Mouse (Mus musculus): Measurements from ENCODE around the gene Hist1h2bg. TPM values are rescaled to one million over a fixed set of nuclear protein-coding genes. Genes with fewer than 3 reads are reported as not detected.

Hist1h2bg gene
- 2.6 and 5.2 TPM in 2 replicates for polyA plus RNA-seq (2015; fragmentation: Nextera tagmentation; extraction: Ambion mirVana)

GRCm38 (mm10) chr13:23571022-23571503 lies at the start of gene Hist1h2bg, which contains the start of gene Hist1h2ae:
TSS of gene Hist1h2bg (plus strand) at chr13:23571396.
TSS of gene Hist1h2ae (minus strand) at chr13:23571220.

GRCm38 (mm10) chr13:23530901-23531875 lies 40.0 kb upstream of the Hist1h2bg start, which contains the start of gene Hist1h4h:
TSS of gene Hist1h4h (plus strand) at chr13:23531050.

GRCm38 (mm10) chr13:23533560-23534367 lies 37.4 kb upstream of the Hist1h2bg start, which contains the start of gene Hist1h2af:
TSS of gene Hist1h2af (plus strand) at chr13:23533906.

GRCm38 (mm10) chr13:23535137-23536075 lies 35.8 kb upstream of the Hist1h2bg start, which contains the start of gene Hist1h3g:
TSS of gene Hist1h3g (plus strand) at chr13:23535422.

GRCm38 (mm10) chr13:23542999-23543607 lies 28.1 kb upstream of the Hist1h2bg start, which contains the start of gene Hist1h2bh:
TSS of gene Hist1h2bh (minus strand) at chr13:23543392.

GRCm38 (mm10) chr13:23543965-23544786 lies 27.0 kb upstream of the Hist1h2bg start, which contains the start of gene Hist1h3f:
TSS of gene Hist1h3f (plus strand) at chr13:23544052.

GRCm38 (mm10) chr13:23551146-23551834 lies 19.9 kb upstream of the Hist1h2bg start, which contains the start of gene Hist1h4f:
TSS of gene Hist1h4f (minus strand) at chr13:23551648.

GRCm38 (mm10) chr13:23552962-23553361 lies 18.2 kb upstream of the Hist1h2bg start, which contains the start of gene Hist1h1d:
TSS of gene Hist1h1d (plus strand) at chr13:23553262.

GRCm38 (mm10) chr13:23561883-23562659 lies 9.1 kb upstream of the Hist1h2bg start, which contains the start of gene Hist1h3e:
TSS of gene Hist1h3e (minus strand) at chr13:23562369.

GRCm38 (mm10) chr13:23573898-23574524 lies 2.8 kb downstream of the Hist1h2bg start, which contains the start of the genes Hist1h2bf and Hist1h2ad:
TSS of gene Hist1h2bf (minus strand) at chr13:23574196.
TSS of gene Hist1h2ad (plus strand) at chr13:23574381.

GRCm38 (mm10) chr13:23575271-23575851 lies 4.2 kb downstream of the Hist1h2bg start, which contains the start of gene Hist1h3d:
TSS of gene Hist1h3d (plus strand) at chr13:23575763.

GRCm38 (mm10) chr13:23581408-23582218 lies 10.4 kb downstream of the Hist1h2bg start, which contains the start of gene Hist1h4d:
TSS of gene Hist1h4d (plus strand) at chr13:23581598.

GRCm38 (mm10) chr13:23620733-23621531 lies 49.7 kb downstream of the Hist1h2bg start, which contains the start of gene Hist1h2be:
TSS of gene Hist1h2be (minus strand) at chr13:23621124.

